Mouse (Mus musculus) olfactory bulb, adult 2 months (tissue): Measurements from ENCODE around the gene Cpsf4l.

Source experiments
- CTCF ChIP-seq: fragments of 200-500 bp; IDR thresholded peaks from 2 replicates; pipeline ENCODE4 v1.5.1; 2012; ENCODE audit warnings: low read depth, mild to moderate bottlenecking, low read length, moderate library complexity; ENCODE audit not compliant: insufficient read depth
- POLR2A ChIP-seq: fragments of 200-500 bp; IDR thresholded peaks from 2 replicates; pipeline ENCODE4 v1.6.1; 2012; ENCODE audit warnings: mild to moderate bottlenecking, low read depth, low read length, moderate library complexity; ENCODE audit not compliant: insufficient read depth

DNA sequence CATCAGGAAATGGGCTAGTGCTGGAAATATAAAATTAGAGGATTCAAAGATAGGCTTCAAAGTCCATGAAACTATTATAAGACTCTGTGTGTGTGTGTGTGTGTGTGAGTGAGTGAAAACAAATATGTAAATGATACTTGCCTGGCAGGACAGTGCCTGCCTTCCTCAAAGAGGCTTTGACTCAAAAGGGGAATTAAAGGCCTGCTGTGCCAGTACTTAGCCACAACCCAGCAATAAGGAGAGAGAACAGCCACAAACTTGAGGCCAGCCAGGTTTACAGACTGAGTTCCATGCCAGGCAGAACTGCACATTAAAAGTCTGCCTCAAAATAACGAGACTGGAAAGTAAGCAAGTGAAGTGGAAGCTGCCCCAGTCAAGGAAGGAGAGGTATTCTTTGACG lies 33.0 kb downstream of the Cpsf4l start:
- TF ChIP-seq CTCF (no peak), POLR2A (no peak)
